Mouse (Mus musculus): ENCODE results near the gene Opcml. TPM values are rescaled to one million over a fixed set of nuclear protein-coding genes. Genes with fewer than 3 reads are reported as not detected.

Opcml gene
- total and polyA plus RNA-seq, 2 experiments from 2014 or later, result 48.3 to 88.2 TPM

DNA sequence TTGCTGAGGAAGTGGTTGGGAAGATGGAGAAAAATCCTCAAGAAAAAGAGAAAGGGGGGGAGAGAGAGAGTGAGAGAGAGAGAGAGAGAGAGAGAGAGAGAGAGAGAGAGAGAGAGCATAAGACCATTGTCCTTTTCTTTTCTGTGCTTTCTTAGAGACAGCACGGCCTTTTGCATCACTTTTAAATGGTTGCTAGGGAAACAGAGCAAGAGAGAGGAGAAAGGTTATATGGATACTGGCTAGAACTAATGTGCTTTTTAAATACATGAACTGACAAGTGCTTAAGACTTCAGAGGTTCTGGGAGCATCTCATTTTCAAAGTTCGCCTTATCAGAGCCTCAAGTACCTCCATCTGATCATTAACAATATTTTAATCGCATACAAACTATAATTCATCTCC, 804.5 kb downstream of the Opcml start:
- DNase-seq (ENCODE audit: low spot score) (no peak), ATAC-seq (no peak)
- H3K27me3 ChIP-seq (ENCODE audit: insufficient read depth, low read length), result no peaks in the 10 kb centered on the region
- no peaks in the 10 kb centered on the region; the same call in 1 of the 2 replicates for H3K4me1 ChIP-seq (ENCODE audit: insufficient read depth, low read length)
- no peak overlapping the region for H3K27ac ChIP-seq
- H3K36me3 ChIP-seq (ENCODE audit: insufficient read depth, low read length), result no peaks in the 10 kb centered on the region
- no peak overlapping the region for H3K4me3 ChIP-seq (ENCODE audit: low read length)
- no peaks in the 10 kb centered on the region for H3K9me3 ChIP-seq (ENCODE audit: low read length)
- no peak overlapping the region for H3K4me2 ChIP-seq (ENCODE audit: low read depth, low read length)
- 56% methylated on average over 3 of the region's 3 CpGs for WGBS
- no peak overlapping the region for H3K9ac ChIP-seq (replicated peaks; ENCODE audit: low read length)
- no peak for TF ChIP-seq CTCF (IDR thresholded peaks at IDR 0.05; ENCODE audit: low read depth)

DNA sequence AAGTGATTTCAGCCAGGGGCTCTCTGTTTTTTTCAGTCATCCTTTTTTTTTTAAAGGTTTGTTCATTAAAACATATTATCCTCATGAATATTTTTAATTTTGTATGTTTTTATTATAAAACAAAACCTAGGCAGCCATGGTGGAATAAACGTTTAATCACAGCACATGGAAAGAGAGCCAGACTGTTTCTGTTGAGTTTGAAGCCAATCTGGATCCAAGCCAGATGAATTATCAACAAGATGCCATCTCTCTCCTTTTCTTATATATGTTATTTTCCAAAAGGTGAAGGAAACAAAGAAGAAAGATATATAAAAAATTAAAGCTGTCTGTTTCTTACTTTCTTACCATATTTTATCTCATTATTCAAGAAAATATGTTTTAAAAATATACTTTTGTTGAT, 815.0 kb downstream of the Opcml start:
- H3K9me3 ChIP-seq (ENCODE audit: low read length), result no peaks in the 10 kb centered on the region
- H3K4me1 ChIP-seq (ENCODE audit: insufficient read depth, low read length), result no peaks in the 10 kb centered on the region
- ATAC-seq (no peak), DNase-seq (ENCODE audit: low spot score) (no peak)
- H3K27me3 ChIP-seq (ENCODE audit: insufficient read depth, low read length), result no peaks in the 10 kb centered on the region
- no peak for TF ChIP-seq CTCF (IDR thresholded peaks at IDR 0.05; ENCODE audit: low read depth)
- no peaks in the 10 kb centered on the region for H3K36me3 ChIP-seq (ENCODE audit: insufficient read depth, low read length)
- no peak overlapping the region for H3K4me3 ChIP-seq (ENCODE audit: low read length)
- no peak overlapping the region for H3K27ac ChIP-seq
- H3K9ac ChIP-seq (replicated peaks; ENCODE audit: low read length), result no peak overlapping the region
- 31% methylated on average over 1 of the region's 1 CpGs for WGBS
- no peak overlapping the region for H3K4me2 ChIP-seq (ENCODE audit: low read depth, low read length)

DNA sequence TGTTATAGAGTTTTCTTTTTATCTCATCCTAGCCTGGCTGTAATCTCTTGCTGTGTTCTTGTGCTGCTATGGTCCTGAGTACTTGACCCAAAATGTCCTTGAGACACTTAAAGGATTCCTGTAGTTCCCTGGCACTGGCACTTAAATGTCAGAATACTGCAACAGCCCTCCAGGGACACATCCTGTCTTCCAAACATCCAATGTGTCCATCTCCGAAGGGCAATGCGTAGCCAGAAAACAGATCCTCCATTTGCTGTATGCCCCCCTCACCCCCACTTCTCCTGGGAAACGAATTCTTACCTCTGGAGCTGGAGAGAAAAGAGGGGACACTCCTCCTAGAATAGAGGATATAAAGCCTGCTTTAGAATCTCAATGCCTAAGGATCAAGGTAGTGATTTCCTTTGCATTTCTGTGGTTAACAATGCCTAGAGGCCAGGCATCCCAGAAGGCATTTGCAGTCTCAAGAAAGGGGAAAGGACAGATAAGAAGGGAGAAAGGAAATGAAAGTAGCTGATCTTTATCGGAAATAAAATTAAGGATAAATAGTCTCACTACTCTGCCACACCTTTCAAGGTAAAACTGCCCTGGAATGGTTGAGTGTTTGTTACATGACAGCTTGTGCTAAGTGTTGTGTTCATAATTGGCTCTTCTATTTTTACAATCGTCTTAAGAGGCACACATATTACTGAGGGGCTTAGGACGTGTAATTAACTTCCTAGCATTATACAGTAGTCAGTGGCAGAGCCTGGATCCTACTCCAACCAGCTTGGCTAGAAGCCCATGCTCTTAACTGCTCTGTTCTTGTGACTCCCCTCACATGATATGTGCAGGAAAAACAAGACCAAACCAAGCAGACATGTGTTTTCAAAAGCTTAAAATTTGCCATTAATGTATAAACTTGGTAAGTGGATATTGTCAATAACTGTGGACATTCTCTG, 823.4 kb downstream of the Opcml start:
- no peaks in the 10 kb centered on the region for H3K36me3 ChIP-seq (ENCODE audit: insufficient read depth, low read length)
- H3K27ac ChIP-seq, result no peak overlapping the region
- H3K9ac ChIP-seq (replicated peaks; ENCODE audit: low read length), result no peak overlapping the region
- no peak overlapping the region for H3K4me3 ChIP-seq (ENCODE audit: low read length)
- no peak overlapping the region for H3K4me2 ChIP-seq (ENCODE audit: low read depth, low read length)
- no peak for TF ChIP-seq CTCF (IDR thresholded peaks at IDR 0.05; ENCODE audit: low read depth)
- ATAC-seq (no peak), DNase-seq (ENCODE audit: low spot score) (peak; percentile 18)
- no peaks in the 10 kb centered on the region for H3K27me3 ChIP-seq (ENCODE audit: insufficient read depth, low read length)
- H3K4me1 ChIP-seq (ENCODE audit: insufficient read depth, low read length), result no peaks in the 10 kb centered on the region
- no peaks in the 10 kb centered on the region for H3K9me3 ChIP-seq (ENCODE audit: low read length)
- WGBS, result 35% methylated on average over 6 of the region's 6 CpGs

DNA sequence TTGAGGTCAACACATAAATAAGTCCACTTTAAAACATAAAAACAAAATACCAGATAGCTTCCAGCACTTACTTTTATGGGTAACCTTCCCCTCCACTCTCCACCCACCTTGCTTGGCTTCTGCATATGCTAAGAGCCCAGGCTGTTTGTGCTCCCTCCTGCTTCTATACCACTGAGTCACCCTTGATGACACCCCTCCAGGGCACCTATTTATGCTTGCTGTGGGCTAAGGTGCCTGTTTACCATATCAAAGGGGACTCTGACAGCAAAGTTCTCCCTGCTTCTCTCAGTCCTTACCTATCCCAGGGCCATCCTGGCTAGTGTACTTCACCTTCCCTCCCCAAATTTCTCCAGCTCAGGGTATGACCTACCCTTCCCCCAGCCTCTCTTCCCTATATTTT, 824.9 kb downstream of the Opcml start:
- Histone ChIP-seq H3K27me3 (ENCODE audit: insufficient read depth, low read length) (no peaks in the 10 kb centered on the region), H3K4me1 (ENCODE audit: insufficient read depth, low read length) (no peaks in the 10 kb centered on the region), H3K27ac (no peak overlapping the region), H3K9ac (replicated peaks; ENCODE audit: low read length) (no peak overlapping the region), H3K4me2 (ENCODE audit: low read depth, low read length) (no peak overlapping the region), H3K4me3 (ENCODE audit: low read length) (no peak overlapping the region), H3K9me3 (ENCODE audit: low read length) (no peaks in the 10 kb centered on the region), H3K36me3 (ENCODE audit: insufficient read depth, low read length) (no peaks in the 10 kb centered on the region)
- no peak for DNase-seq (ENCODE audit: low spot score)
- no peak for TF ChIP-seq CTCF (IDR thresholded peaks at IDR 0.05; ENCODE audit: low read depth)
- ATAC-seq, result no peak

DNA sequence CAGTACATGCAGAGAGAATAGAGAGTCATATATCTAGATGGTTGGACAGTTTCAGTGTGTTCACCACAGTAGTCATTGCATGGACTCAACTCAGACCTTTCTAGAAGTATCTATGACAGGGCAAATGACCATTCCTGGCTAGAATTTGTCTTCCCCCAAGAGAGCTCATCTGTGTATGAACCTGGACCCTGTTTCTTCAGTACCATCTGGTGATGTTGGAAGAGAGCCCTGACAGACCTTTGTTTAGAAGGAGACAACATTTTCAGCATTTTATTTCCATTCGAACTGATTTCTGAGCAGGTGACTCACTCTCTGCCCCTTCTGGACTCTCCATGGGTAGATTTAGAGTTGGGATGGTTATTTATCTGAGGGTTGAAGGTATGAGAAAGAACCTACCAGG, 827.1 kb downstream of the Opcml start:
- Histone ChIP-seq H3K27me3 (ENCODE audit: insufficient read depth, low read length) (no peaks in the 10 kb centered on the region), H3K36me3 (ENCODE audit: insufficient read depth, low read length) (no peaks in the 10 kb centered on the region), H3K4me2 (ENCODE audit: low read depth, low read length) (no peak overlapping the region), H3K9ac (replicated peaks; ENCODE audit: low read length) (no peak overlapping the region), H3K9me3 (ENCODE audit: low read length) (no peaks in the 10 kb centered on the region), H3K4me1 (ENCODE audit: insufficient read depth, low read length) (no peaks in the 10 kb centered on the region), H3K27ac (no peak overlapping the region), H3K4me3 (ENCODE audit: low read length) (no peak overlapping the region)
- ATAC-seq (no peak), DNase-seq (ENCODE audit: low spot score) (no peak)
- TF ChIP-seq CTCF (IDR thresholded peaks at IDR 0.05; ENCODE audit: low read depth), result no peak
- WGBS, result 74% methylated on average over 1 of the region's 1 CpGs

DNA sequence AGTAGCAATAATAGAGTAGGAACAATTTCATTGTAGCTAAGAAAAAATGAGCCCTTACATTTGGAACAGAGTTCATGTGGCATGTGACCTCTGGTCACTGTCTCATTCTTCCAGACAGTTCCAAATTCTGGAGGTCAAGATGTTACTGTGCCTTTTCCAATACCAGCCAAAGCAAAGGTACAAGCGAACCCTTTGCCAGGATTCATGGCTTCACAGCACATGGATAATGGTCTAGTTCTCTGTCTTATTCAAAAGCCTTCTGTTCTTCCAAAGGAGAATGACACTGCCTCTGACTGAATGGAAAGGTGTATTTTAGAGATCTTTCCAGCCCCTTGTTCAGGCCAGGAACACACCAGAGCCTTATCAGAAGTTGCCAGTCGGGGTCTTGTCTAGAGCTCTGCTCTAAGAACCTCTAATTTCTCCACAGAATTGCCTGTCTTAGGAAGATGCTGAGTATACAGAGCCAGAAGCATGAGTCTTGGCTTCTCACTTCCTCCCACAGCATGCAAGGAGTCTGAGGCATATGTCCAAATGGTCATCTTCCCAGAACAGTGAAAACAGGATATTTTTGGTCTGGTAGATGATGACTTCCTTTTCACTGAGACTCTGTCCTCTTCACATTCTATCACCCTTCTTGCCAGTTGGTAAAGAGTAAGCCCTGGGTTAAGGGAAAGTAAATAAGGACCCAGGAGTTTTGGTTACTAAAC, 827.8 kb downstream of the Opcml start:
- H3K4me1 ChIP-seq (ENCODE audit: insufficient read depth, low read length), result no peaks in the 10 kb centered on the region
- no peak overlapping the region for H3K4me3 ChIP-seq (ENCODE audit: low read length)
- no peaks in the 10 kb centered on the region for H3K9me3 ChIP-seq (ENCODE audit: low read length)
- no peak for DNase-seq (ENCODE audit: low spot score)
- TF ChIP-seq CTCF (IDR thresholded peaks at IDR 0.05; ENCODE audit: low read depth), result no peak
- whole genome bisulfite sequencing, result 84% methylated on average over 2 of the region's 2 CpGs
- H3K4me2 ChIP-seq (ENCODE audit: low read depth, low read length), result no peak overlapping the region
- ATAC-seq, result no peak
- H3K27ac ChIP-seq, result no peak overlapping the region
- H3K27me3 ChIP-seq (ENCODE audit: insufficient read depth, low read length), result no peaks in the 10 kb centered on the region
- no peaks in the 10 kb centered on the region for H3K36me3 ChIP-seq (ENCODE audit: insufficient read depth, low read length)
- H3K9ac ChIP-seq (replicated peaks; ENCODE audit: low read length), result no peak overlapping the region

DNA sequence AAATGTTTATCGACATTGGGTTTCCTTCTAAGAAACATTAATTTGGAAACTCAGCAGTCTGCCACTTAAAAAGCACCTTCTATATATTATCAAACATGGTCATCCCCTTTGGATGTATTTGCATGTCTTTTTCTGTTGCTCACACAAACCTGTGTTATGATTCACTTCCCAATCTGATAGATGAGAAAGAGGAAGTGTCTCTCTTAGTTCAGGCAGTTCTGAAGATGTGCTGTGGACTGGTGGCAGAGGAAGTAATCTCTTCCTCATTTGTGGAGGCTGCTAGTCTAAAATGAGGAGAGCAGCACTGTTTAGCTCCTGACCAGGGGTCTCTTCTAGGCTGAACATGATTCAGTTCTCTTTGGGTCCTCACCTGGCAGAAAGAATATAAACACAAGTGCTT, 831.4 kb downstream of the Opcml start:
- Histone ChIP-seq H3K27ac (no peak overlapping the region), H3K36me3 (ENCODE audit: insufficient read depth, low read length) (no peaks in the 10 kb centered on the region), H3K4me1 (ENCODE audit: insufficient read depth, low read length) (no peaks in the 10 kb centered on the region), H3K27me3 (ENCODE audit: insufficient read depth, low read length) (no peaks in the 10 kb centered on the region), H3K4me3 (ENCODE audit: low read length) (no peak overlapping the region), H3K9ac (replicated peaks; ENCODE audit: low read length) (no peak overlapping the region), H3K4me2 (ENCODE audit: low read depth, low read length) (no peak overlapping the region), H3K9me3 (ENCODE audit: low read length) (no peaks in the 10 kb centered on the region)
- 86% methylated on average over 1 of the region's 1 CpGs for WGBS
- DNase-seq (ENCODE audit: low spot score), result no peak
- TF ChIP-seq CTCF (IDR thresholded peaks at IDR 0.05; ENCODE audit: low read depth), result no peak
- ATAC-seq, result no peak
